Mouse (Mus musculus) thymus, postnatal 25 days (tissue): Measurements from ENCODE around the gene Cic.
A peak's percentile ranks its signal among the peaks of the same experiment; 100 is the strongest.

ENCODE experiments used
- DNase-seq: peaks from one replicate; pipeline ENCODE4 v3.0.0; 2022

Cic gene

DNA sequence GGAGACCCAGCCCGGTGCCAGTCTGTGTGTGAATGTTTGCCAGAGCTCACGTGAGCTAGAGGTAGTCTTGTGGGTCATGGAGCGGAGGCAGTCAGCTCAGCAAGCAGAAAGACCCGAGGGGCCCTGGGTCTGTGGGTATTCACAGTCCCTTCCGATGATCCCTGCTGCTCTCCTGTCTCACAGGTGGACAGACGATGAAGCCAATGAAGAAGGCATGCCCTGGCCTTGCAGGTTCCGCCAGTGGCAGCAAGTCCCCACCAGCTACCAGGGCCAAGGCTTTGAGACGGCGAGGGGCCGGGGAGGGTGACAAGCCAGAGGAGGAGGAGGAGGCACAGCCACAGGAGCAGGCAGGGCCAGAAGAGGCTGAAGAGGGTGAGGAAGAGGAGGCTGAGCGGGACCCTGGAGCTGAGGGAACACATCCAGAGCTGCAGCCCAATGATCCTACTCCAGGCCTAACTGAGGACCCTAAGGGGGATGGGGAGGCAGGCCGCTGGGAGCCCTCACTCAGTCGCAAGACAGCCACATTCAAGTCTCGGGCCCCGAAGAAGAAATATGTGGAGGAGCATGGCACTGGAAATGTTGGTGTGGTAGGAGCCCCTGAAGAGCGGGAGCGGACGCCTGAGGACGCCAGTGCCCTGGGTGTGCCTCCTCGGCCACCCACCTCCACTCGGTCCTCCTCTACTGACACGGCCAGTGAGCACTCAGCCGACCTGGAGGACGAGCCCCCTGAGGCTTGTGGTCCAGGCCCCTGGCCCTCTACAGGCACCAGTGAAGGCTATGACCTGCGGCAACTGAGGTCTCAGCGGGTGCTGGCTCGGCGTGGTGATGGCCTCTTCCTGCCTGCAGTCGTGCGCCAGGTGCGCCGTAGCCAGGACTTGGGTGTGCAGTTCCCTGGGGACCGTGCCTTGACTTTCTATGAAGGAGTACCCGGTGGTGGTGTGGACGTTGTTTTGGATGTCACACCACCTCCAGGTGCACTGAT lies 3.4 kb downstream of the Cic start:
- no peak for DNase-seq

- DNase-seq = no peak
These were observed 4.3 kb downstream of the Cic start for GRCm38 (mm10) chr7:25271651-25272444.

DNA sequence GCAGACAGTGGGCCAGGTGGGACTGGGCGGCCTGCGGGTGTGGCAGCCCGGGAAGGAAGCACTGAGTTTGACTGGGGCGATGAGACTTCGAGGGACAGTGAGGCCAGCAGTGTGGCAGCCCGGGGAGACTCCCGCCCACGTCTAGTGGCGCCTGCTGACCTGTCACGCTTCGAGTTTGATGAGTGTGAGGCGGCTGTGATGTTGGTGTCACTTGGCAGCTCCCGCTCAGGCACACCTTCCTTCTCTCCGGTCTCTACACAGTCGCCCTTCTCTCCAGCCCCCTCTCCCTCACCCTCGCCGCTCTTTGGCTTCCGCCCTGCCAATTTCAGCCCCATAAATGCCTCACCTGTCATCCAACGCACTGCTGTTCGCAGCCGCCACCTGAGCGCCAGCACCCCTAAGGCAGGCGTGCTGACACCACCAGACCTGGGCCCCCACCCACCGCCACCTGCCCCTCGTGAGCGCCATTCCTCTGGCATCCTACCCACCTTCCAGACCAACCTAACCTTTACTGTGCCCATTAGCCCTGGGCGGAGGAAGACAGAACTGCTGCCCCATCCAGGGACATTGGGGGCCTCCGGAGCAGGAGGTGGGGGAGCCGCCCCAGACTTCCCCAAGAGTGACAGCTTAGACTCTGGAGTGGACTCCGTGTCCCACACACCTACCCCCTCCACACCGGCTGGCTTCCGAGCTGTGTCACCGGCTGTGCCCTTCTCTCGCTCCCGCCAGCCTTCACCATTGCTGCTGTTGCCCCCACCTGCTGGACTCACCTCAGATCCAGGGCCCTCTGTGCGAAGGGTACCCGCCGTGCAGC lies 5.1 kb downstream of the Cic start:
- DNase-seq = no peak

- DNase-seq = no peak
These were observed 6.0 kb downstream of the Cic start for GRCm38 (mm10) chr7:25273259-25274241.

DNA sequence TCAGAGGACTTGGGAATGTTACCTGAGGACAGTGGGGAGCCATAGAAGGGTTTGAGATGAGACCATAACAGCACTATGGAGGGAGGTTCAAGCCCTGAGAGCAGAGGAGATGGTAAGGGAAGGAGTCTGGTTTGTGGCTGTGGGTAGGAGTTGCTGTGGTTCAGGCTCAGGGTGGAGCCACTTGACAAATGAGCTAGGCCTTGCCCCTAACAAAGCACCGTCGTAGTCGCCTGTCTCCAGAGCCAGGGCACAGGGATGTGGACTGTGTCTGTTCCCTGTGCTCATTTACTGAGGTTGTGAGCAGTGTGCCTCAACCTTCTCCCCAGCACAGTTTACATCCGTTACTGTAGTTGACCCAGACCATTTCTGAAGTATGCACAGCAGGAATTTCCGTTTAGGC lies 7.1 kb downstream of the Cic start:
- peak; percentile 54 for DNase-seq

DNA sequence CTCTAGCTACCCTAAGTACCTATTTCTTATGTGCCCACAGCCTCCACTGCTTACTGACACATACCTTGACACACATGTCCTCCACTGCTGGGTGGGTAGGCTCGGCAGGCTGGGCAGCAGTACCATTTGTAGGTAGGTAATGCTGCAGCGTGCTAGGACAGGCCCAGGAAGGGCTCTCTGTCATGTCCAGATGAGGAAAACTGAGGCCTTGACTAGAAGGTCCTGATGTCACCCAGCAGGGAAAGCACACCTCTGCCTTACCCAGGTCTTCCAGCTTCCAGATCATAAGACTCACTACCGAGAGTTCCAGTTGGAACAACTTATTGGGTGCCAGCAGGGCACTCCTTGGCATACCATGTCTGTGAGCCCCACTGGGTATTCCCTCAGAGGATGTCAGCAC lies 7.5 kb downstream of the Cic start:
- DNase-seq = no peak

- DNase-seq = no peak
These were observed 8.2 kb downstream of the Cic start for GRCm38 (mm10) chr7:25275555-25276298.

GRCm38 (mm10) chr7:25277405-25277804 lies 9.9 kb downstream of the Cic start:
- DNase-seq = no peak

GRCm38 (mm10) chr7:25277998-25278340 lies 10.5 kb downstream of the Cic start:
- DNase-seq = no peak

GRCm38 (mm10) chr7:25278341-25279075 lies 11.0 kb downstream of the Cic start:
- DNase-seq = peak; percentile 90

DNA sequence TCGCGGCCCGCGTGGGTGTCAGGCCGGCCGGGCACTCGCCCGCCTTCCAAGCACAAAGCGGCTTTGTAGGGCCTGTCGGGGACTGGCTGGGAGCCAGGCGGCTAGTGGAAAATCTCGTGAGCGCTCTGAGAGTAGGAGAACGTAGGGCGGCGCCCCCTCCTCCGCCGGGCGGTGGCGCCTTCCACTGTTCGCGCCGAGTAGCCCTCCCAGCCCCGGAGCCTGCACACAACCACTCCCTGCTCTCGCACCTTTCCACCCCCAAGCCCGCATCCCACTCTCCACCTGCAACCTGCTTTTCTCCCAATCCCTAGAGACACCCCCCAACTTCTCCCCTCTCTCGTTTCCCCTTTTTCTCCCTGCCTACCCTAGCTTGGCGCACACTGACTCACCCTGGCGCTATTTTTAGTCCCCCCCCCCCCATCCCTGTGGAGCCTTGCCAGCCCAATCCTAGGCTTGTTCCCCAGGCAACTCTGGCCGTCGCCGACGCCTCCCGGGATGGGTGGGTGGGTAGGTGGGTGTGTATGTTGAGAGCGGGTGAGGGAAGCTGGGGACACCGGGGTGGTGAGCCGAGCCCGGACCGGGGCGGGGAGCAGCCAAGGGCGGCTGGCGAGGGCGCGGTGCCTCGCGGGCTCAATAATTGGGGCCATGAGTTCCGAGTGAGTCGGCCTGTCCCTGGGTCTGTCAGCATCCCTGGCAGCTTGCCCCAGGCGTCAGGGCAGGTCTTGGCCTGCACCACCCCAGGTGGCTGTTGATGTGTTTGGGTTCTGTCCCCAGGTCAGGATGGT lies 11.8 kb downstream of the Cic start:
- peak; percentile 89 for DNase-seq

DNA sequence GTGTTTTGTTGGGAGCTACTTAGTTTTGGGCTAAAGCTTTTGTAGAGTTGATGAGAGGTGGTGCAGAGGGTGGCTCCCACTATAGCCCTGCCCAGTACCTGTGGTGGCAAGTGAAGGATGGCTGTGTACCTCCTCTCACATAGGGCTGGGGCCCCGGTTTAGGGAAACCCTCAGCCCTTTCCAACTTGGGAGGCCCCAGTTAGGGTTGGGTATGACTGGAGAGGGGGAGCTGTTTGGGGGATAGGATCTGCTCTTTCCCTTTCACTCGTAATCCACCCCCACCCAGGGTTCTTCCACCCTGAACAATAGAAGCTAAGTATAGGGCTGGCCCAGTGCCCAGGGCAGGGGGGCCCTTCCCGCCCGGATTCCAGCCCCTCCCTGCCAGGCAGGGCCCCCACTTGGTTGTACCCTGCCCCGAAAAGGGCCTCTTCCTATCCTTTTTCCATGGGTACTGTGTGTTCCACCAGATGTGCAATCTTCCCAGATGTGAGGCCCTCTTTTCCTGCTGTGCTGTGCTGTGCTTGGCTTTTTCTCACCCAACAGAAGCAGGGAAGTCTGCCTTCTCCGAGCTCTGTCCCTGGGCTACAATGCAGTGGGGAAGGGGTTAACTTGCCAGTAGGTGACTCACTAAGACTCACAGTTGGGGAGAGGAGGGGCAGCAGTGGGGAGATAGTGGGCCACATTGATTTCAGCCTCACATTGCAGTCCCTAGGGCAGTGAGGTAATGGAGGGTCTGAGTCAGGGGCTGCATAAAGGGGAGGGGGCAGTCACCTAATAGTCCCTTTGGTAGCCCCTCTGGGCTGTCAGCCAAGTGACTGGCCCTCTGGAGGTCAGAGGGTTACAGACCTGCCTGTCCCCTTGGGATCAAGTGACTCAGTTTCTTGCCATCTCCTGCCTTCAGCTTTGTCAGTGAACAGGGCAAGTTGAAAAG lies 12.6 kb downstream of the Cic start:
- no peak for DNase-seq

GRCm38 (mm10) chr7:25281166-25281733 lies 13.7 kb downstream of the Cic start:
- no peak for DNase-seq

GRCm38 (mm10) chr7:25281734-25282601 lies 14.5 kb downstream of the Cic start:
- DNase-seq = peak; percentile 98

- peak; percentile 51 for DNase-seq
These were observed 15.3 kb downstream of the Cic start for GRCm38 (mm10) chr7:25282731-25283211.

GRCm38 (mm10) chr7:25283637-25284036 lies 16.1 kb downstream of the Cic start:
- DNase-seq = no peak

DNA sequence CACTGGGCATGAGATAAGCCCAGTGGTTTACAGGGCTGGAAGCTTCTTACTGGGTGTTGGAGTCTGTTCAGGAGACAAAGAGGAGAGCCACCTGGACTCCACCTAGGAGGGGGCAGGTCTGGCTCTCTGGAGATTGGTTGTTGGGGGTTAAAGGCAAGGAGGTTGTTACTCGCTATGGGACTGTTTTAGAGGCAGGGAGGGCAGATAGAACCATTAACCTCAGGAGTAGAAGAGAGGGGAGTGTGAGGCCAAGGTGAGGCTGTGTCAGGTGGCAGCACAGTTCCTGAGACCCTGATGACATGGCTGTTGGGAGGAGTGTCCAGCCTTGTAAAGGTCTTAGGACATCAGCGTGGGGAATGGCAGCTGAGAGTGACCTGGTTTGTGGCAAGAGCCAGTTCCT lies 16.7 kb downstream of the Cic start:
- no peak for DNase-seq
